Mouse (Mus musculus) stomach, embryonic 14.5 days (tissue): ENCODE measurements around the gene Dzip1l. TPM values are rescaled to one million over a fixed set of nuclear protein-coding genes. Genes with fewer than 3 reads are reported as not detected.

Experiments
- ATAC-seq: fragments of 200-750 bp; cut with Nextera tagmentation; 2 replicates; pipeline ENCODE4 v1.8.0; 2017; ENCODE audit warnings: low read depth, moderate TSS enrichment; ENCODE audit not compliant: insufficient number of reproducible peaks, insufficient read depth, low FRiP score
- H3K27ac ChIP-seq: fragments of 300-500 bp; sonication (generic); 2 replicates; pipeline ENCODE4 v1.5.1; 2014; ENCODE audit warnings: mild to moderate bottlenecking, low read length, moderate library complexity, mixed read lengths
- H3K27me3 ChIP-seq: fragments of 300-500 bp; sonication (generic); 2 replicates; pipeline ENCODE4 v1.6.1; 2014; ENCODE audit warnings: low read length, control low read depth, mixed read lengths; ENCODE audit not compliant: control insufficient read depth, insufficient read depth
- H3K36me3 ChIP-seq: fragments of 300-500 bp; sonication (generic); 2 replicates; pipeline ENCODE4 v1.6.1; 2014; ENCODE audit warnings: mild to moderate bottlenecking, control low read depth, low read length, moderate library complexity, mixed read lengths; ENCODE audit not compliant: control insufficient read depth, insufficient read depth
- H3K4me1 ChIP-seq: fragments of 300-500 bp; sonication (generic); 2 replicates; pipeline ENCODE4 v1.6.1; 2014; ENCODE audit warnings: low read length, control low read depth, mixed read lengths; ENCODE audit not compliant: control insufficient read depth, insufficient read depth
- H3K4me2 ChIP-seq: fragments of 300-500 bp; sonication (generic); replicated peaks from 2 replicates; pipeline ENCODE4 v1.6.1; 2014; ENCODE audit warnings: low read depth, low read length, control low read depth
- H3K4me3 ChIP-seq: fragments of 300-500 bp; sonication (generic); 2 replicates; pipeline ENCODE4 v1.5.1; 2014; ENCODE audit warnings: low read depth, low read length, control low read depth
- H3K9ac ChIP-seq: fragments of 300-500 bp; sonication (generic); replicated peaks from 2 replicates; pipeline ENCODE4 v1.6.1; 2014; ENCODE audit warnings: low read depth, mild to moderate bottlenecking, control low read depth, low read length, moderate library complexity, mixed read lengths
- H3K9me3 ChIP-seq: fragments of 300-500 bp; sonication (generic); 2 replicates; pipeline ENCODE4 v1.6.1; 2016; ENCODE audit warnings: low read depth, low read length, control low read depth; ENCODE audit not compliant: control insufficient read depth
- WGBS: fragments of 180-500 bp; shearing (Covaris S2); extraction: QIAGEN DNeasy Blood & Tissue Kit; methylation state at CpG from one replicate; pipeline ENCODE4 v1.1.7; 2014; 5-methylcytosine and 5-hydroxymethylcytosine counted together
- polyA plus RNA-seq: library from polyadenylated mRNA; unstranded; fragments of >200 nt; fragmentation: Nextera tagmentation; extraction: Ambion mirVana; gene quantifications from 2 replicates; pipeline ENCODE4 v1.2.1, GENCODE M21; 2014

Dzip1l gene
- polyA plus RNA-seq, 1 experiment from 2014 or later = 19.8 TPM

- H3K4me3 ChIP-seq = no peak overlapping the region
- H3K27ac ChIP-seq = no peak overlapping the region
- H3K27me3 ChIP-seq = no peaks in the 10 kb centered on the region
- no peak for ATAC-seq
- no peaks in the 10 kb centered on the region for H3K9me3 ChIP-seq
- no peak overlapping the region for H3K9ac ChIP-seq
- peaks cover 18% of the 10 kb centered on the region; the same call in 1 of the 2 replicates for H3K4me1 ChIP-seq
- 58% methylated on average over 8 of the region's 8 CpGs for WGBS
- peaks cover 4% of the 10 kb centered on the region; the same call in 1 of the 2 replicates for H3K36me3 ChIP-seq
- no peak overlapping the region; the same call in 1 of the 2 replicates for H3K4me2 ChIP-seq
These were observed 3.0 kb downstream of the Dzip1l start for GRCm38 (mm10) chr9:99632264-99632663.

DNA sequence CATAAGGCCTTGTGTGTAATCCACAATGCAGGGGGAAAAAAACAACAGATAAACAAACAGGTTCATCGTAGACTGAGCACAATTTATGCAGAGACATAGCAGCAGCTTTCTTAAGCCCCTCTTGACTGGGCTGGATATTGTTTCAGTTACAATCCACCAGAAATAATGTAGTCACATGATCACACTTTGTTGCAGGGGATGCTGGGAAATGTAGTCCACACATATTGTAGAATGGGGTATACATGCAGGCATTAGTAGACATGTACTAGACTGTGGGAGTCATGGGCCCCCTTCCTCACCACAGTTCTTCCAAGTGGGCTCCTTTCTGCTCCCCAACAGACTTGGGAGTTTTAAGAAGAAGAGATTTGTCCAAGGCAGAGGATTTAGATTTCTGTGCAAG is 7.5 kb downstream of the Dzip1l start:
- Histone ChIP-seq H3K9me3 (no peaks in the 10 kb centered on the region), H3K27me3 (no peaks in the 10 kb centered on the region), H3K9ac (no peak overlapping the region), H3K4me2 (no peak overlapping the region), H3K27ac (no peak overlapping the region), H3K4me1 (no peaks in the 10 kb centered on the region), H3K36me3 (peaks cover 27% of the 10 kb centered on the region), H3K4me3 (no peak overlapping the region)
- WGBS = 86% methylated on average over 1 of the region's 1 CpGs
- no peak for ATAC-seq

DNA sequence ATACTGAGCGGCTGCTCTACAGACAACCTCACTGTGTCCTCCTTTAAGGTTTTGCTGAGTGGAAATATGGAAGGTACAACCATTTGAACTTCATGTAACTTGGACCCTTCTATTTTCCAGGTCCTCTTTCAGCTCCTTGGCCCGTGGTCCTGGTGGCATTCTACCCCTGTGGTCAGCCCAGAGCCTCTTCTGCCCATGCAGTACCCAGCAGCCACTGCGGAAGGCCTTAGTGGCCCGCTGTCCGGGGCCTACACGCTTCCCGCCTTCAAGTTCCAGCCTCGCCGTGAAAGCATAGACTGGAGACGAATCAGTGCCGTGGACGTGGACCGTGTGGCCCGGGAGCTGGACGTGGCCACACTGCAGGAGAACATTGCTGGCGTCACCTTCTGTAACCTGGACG is 7.9 kb downstream of the Dzip1l start:
- Histone ChIP-seq H3K27me3 (no peaks in the 10 kb centered on the region), H3K36me3 (peaks cover 30% of the 10 kb centered on the region), H3K4me3 (no peak overlapping the region), H3K9me3 (no peaks in the 10 kb centered on the region), H3K9ac (no peak overlapping the region), H3K27ac (no peak overlapping the region), H3K4me2 (no peak overlapping the region), H3K4me1 (no peaks in the 10 kb centered on the region)
- no peak for ATAC-seq
- 98% methylated on average over 17 of the region's 17 CpGs for WGBS

GRCm38 (mm10) chr9:99637736-99638135 is 8.4 kb downstream of the Dzip1l start:
- Histone ChIP-seq H3K4me1 (no peaks in the 10 kb centered on the region), H3K27me3 (no peaks in the 10 kb centered on the region), H3K4me2 (no peak overlapping the region), H3K9ac (no peak overlapping the region), H3K36me3 (peaks cover 30% of the 10 kb centered on the region), H3K4me3 (no peak overlapping the region), H3K9me3 (no peaks in the 10 kb centered on the region), H3K27ac (no peak overlapping the region)
- 93% methylated on average over 13 of the region's 13 CpGs for WGBS
- ATAC-seq = no peak

DNA sequence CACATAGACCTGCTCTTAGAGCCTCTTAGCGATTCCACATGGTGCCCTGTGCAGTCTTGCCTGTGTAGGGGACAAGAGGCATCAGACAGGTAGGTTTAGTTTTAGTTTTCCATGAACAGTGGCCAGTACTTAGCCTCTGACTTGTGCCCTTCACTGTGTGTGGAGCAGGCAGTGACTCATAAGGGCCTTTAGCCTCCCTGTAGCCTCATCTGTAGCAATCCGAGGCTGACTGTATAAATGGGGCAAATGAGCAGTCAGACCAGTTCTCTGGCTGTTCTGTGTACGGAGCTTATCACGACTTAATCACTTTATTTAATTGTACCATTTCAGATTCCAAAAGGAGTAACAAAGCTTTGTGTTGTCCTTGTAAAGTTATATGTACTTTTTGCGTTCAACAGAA is 10.7 kb downstream of the Dzip1l start:
- peak; percentile 75 for ATAC-seq
- WGBS = 69% methylated on average over 5 of the region's 5 CpGs
- Histone ChIP-seq H3K4me2 (no peak overlapping the region), H3K36me3 (peaks cover 31% of the 10 kb centered on the region), H3K4me1 (no peaks in the 10 kb centered on the region), H3K9me3 (no peaks in the 10 kb centered on the region), H3K4me3 (no peak overlapping the region), H3K27ac (no peak overlapping the region), H3K27me3 (no peaks in the 10 kb centered on the region), H3K9ac (no peak overlapping the region)

DNA sequence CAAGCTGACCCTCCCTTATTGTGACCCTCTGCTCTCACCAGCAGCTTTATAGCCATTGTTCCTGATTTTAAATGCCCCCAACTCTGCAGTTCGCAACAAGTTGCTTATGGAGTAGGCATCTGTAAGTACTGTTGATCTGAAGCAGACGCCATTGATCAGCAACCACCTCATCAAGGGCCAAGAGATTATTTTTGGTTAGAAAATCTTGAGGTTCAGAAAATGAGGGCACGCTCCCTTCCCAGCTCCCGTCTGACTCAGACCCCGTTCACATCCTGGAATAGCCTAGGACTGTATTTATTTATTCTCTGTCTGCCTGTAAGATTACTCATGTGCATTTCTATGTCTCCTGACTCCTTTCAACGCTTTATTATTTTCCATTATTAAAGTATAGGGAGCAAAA is 16.1 kb downstream of the Dzip1l start:
- H3K36me3 ChIP-seq = peaks cover 55% of the 10 kb centered on the region
- 91% methylated on average over 6 of the region's 6 CpGs for WGBS
- no peak for ATAC-seq

GRCm38 (mm10) chr9:99646102-99646501 is 16.8 kb downstream of the Dzip1l start:
- no peak for ATAC-seq
- Histone ChIP-seq H3K4me2 (no peak overlapping the region), H3K36me3 (peaks cover 60% of the 10 kb centered on the region), H3K27ac (no peak overlapping the region), H3K9me3 (no peaks in the 10 kb centered on the region), H3K27me3 (no peaks in the 10 kb centered on the region), H3K4me3 (no peak overlapping the region), H3K4me1 (no peaks in the 10 kb centered on the region), H3K9ac (no peak overlapping the region)
- 93% methylated on average over 6 of the region's 6 CpGs for WGBS

More for the DNA sequence above, 16.1 kb downstream of the Dzip1l start:
- no peaks in the 10 kb centered on the region for H3K27me3 ChIP-seq
- no peaks in the 10 kb centered on the region for H3K9me3 ChIP-seq
- H3K4me1 ChIP-seq = no peaks in the 10 kb centered on the region
- no peak overlapping the region for H3K9ac ChIP-seq
- H3K4me3 ChIP-seq = no peak overlapping the region
- H3K27ac ChIP-seq = no peak overlapping the region
- H3K4me2 ChIP-seq = no peak overlapping the region

- 86% methylated on average over 10 of the region's 10 CpGs for WGBS
- H3K4me1 ChIP-seq = no peaks in the 10 kb centered on the region
- no peak overlapping the region for H3K4me2 ChIP-seq
- no peak overlapping the region for H3K9ac ChIP-seq
- no peaks in the 10 kb centered on the region for H3K9me3 ChIP-seq
- ATAC-seq = no peak
- no peak overlapping the region for H3K27ac ChIP-seq
- H3K4me3 ChIP-seq = no peak overlapping the region
- H3K27me3 ChIP-seq = no peaks in the 10 kb centered on the region
- peaks cover 18% of the 10 kb centered on the region for H3K36me3 ChIP-seq
These were observed 31.5 kb downstream of the Dzip1l start for GRCm38 (mm10) chr9:99660756-99661155.

GRCm38 (mm10) chr9:99661606-99662166 is 32.4 kb downstream of the Dzip1l start:
- Histone ChIP-seq H3K27me3 (no peaks in the 10 kb centered on the region), H3K4me1 (no peaks in the 10 kb centered on the region), H3K4me3 (no peak overlapping the region), H3K9ac (no peak overlapping the region), H3K36me3 (peaks cover 14% of the 10 kb centered on the region), H3K4me2 (no peak overlapping the region), H3K27ac (no peak overlapping the region), H3K9me3 (no peaks in the 10 kb centered on the region)
- WGBS = 70% methylated on average over 16 of the region's 16 CpGs
- ATAC-seq = no peak
